Mouse (Mus musculus) monocyte, adult 5-6 weeks (primary cell): ENCODE data around the gene Zfp523. TPM values are rescaled to one million over a fixed set of nuclear protein-coding genes. Genes with fewer than 3 reads are reported as not detected.

Experiments
- ATAC-seq: fragments of 153-309, 156-312 bp; replicated peaks from 2 replicates; pipeline ENCODE4 v1.8.0; 2017; ENCODE audit warnings: mild to moderate bottlenecking; ENCODE audit not compliant: low TSS enrichment, insufficient number of reproducible peaks, severe bottlenecking, poor library complexity, low FRiP score
- total RNA-seq: library from RNA; stranded (forward); fragments of 200-1000, 200-491, 200-594 nt; gene quantifications from 3 replicates; pipeline ENCODE4 v1.2.3, GENCODE M21; 2017

Zfp523 gene
- total RNA-seq, 1 experiment from 2014 or later: 1.3 TPM

DNA sequence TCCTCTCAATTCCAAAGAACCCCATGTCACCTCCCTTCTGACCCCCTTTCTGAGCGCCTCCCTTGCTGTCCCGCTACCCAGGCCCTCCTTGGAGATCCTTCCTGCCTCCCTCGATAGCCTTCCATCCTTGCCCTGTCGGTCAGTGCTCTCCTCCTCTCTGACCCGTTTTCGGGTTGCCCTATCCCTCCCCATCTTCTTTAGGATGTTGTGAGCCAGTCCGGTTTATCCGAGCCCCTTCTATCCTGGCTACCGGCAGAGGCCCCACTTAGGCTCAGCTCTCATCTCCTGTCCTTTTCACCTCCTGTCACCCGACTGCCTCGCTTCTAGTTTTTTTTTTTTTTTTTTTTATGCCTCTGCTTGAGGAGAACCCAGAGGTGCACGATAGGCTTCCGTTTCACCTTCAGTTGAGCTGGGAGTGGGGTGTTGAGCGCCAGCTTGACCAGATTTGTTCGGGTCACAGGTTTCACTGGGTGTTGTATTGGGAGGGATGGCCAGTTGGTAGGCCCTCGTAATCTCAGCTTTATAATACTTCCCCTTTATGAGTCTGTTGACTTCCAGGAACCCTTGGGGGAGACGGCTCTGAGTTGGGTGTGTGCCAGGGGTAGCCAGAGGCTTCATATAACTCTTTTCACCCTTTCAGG, 56.3 kb downstream of the Zfp523 start:
- peak; percentile 44 for ATAC-seq

DNA sequence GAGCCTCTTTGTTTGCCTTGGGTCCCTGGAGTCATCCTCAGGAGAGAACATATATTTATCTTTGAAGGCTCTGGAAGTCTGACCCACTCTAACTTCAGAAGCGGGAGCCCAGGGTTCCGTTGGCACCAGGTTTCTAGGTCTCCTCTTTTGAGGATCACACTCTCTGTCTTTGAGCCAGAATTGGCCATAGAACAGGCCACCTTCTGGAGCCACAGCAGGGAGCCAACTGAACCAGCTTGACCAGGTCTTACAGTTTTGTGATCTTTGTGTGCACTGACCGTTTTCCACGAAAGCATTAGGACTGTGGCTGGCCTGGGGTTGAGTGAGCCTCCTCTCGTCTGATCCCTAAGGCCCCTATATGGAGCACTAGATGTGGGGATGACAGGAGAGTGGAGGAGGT, 57.7 kb downstream of the Zfp523 start:
- no peak for ATAC-seq

GRCm38 (mm10) chr17:28235982-28236635, 59.2 kb downstream of the Zfp523 start:
- ATAC-seq: no peak

GRCm38 (mm10) chr17:28236636-28237015, 59.7 kb downstream of the Zfp523 start:
- ATAC-seq: no peak

- no peak for ATAC-seq
These were observed 60.4 kb downstream of the Zfp523 start for GRCm38 (mm10) chr17:28237362-28237761.

GRCm38 (mm10) chr17:28237874-28238273, 60.9 kb downstream of the Zfp523 start:
- ATAC-seq: no peak

GRCm38 (mm10) chr17:28240846-28241245, 63.9 kb downstream of the Zfp523 start:
- no peak for ATAC-seq

GRCm38 (mm10) chr17:28242296-28242695, 65.4 kb downstream of the Zfp523 start:
- ATAC-seq: no peak

GRCm38 (mm10) chr17:28244214-28244613, 67.3 kb downstream of the Zfp523 start:
- ATAC-seq: no peak

GRCm38 (mm10) chr17:28244714-28245113, 67.8 kb downstream of the Zfp523 start:
- no peak for ATAC-seq

DNA sequence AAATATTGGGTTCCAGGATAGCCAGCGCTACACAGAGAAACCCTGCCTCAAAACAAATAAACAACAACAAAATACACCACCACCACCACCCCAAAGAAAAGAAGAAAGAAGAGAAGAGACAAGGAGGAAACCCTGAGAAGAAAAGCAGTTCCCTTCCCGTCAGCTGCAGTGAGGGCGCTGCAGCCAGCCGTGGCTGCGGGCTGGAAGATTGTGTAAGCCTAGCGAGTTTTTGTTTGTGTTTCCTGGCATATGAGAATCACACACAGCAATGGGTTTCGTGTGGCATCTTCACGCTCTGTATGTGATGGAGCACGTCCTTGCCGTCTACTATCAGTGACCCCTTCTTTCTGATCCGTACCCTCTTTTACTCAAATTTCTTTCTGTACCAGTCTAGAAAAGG, 69.7 kb downstream of the Zfp523 start:
- ATAC-seq: peak; percentile 38

- ATAC-seq: peak; percentile 85
These were observed 70.7 kb downstream of the Zfp523 start for GRCm38 (mm10) chr17:28247613-28248012.

DNA sequence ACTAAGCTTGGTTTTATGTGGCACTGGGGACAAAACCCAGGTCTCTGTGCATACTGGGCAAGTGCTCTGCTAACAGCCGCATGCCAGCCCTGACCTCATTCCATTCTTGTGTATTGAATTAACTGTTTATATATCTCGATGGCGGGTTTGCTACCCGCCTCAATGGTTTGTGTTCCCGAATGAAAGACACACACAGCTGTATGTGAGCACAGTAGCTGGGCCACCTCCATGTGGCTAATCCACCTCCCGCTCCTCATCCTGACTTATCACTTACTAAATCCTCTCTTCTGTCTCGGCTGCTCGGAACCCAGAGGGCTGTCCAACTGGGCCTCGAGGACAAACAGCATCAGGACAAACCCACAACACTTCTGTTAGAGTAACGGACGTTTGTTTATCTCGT, 72.1 kb downstream of the Zfp523 start:
- no peak for ATAC-seq

DNA sequence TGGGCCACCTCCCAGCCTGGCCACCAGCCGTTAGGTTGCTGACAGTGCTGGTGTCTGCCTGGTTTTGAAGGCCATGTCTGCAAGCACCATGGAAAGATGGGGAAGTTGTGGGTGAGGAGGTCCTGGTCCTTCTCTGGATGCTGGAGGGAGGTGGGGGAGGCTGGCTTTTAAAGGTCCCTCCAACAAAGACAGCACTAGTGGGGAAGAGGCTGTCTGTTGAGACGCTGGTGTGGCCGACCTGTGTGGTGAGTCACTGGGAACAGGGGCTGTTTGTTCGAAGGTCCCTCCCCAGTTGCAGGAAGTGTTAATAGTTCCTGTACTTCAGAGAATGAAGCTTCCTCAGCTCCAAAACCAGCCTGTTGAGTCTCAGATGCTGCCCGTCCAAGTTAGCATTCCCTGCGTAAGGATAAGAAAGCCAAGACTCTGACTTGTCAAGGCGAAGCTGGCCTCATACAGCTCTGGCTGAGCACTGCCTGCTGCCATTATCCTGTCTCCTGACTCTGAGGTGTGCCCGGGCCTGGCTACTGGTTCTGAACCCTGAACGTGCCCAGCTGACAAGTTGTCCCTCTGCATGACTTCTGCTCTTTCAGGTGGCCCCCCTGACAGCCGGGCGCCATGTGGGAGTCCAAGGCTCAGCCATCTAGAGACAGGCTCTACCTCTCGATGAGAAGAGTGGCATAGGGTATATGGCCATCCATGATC, 74.8 kb downstream of the Zfp523 start:
- peak; percentile 21; the same call in 1 of the 2 replicates for ATAC-seq

- no peak for ATAC-seq
These were observed 75.3 kb downstream of the Zfp523 start for GRCm38 (mm10) chr17:28252281-28252648.

- ATAC-seq: no peak
These were observed 76.3 kb downstream of the Zfp523 start for GRCm38 (mm10) chr17:28253216-28253615.

GRCm38 (mm10) chr17:28254804-28255203, 77.9 kb downstream of the Zfp523 start:
- ATAC-seq: no peak
